Comparison of ENCODE assay signal across 24 mouse cellular contexts in the genomic region with DNA sequence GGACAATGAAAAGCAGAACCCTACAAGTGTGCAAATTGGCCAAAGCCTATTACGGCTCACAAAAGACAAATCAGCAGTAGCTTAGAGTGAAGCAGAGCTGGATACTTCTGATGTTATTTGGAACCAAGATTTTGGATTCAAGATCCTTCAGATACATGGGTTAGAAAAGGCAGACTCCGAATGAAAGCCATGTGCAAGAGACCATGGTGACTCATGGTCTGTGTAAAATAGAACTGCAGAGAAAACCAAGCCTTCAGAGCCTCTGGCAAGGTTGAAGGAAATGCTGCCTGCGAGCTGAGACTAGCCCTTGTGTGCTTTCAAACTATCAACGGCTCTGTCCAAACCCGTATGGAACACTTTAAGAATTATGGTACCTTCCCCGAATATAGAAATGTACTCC.
A peak's percentile ranks its signal among the peaks of the same experiment; 100 is the strongest.
DNase-seq lines count a peak whose midpoint lies in the region; ATAC-seq and TF ChIP-seq lines count a peak whose summit lies in the region.
"Had no signal": no experiment of that assay in that cellular context is flagged by ENCODE, and none has a peak within 500 bp of the region (broad histone marks: within the 10 kb centered on the region; RNA-seq: fewer than 3 reads in every experiment).

No protein-coding gene starts in this region.

- no peak overlapping the region for H3K4me3 ChIP-seq in embryonic facial prominence, embryonic 14.5 days (ENCODE audit: low read depth, low read length)
- no peak overlapping the region for H3K4me3 ChIP-seq in embryonic facial prominence, embryonic 10.5 days
- no peak overlapping the region for H3K4me3 ChIP-seq in limb, embryonic 14.5 days (replicated peaks; ENCODE audit: low read length)
- H3K4me3 ChIP-seq in limb, embryonic 10.5 days, result no peak overlapping the region
- H3K4me3 ChIP-seq: embryonic facial prominence, embryonic 12.5 days; embryonic facial prominence, embryonic 15.5 days; erythroblast, embryonic 14.5 days; forebrain, embryonic 12.5 days had no signal

- 63% methylated on average over 6 of the region's 6 CpGs for WGBS in embryonic facial prominence, embryonic 14.5 days
- WGBS in embryonic facial prominence, embryonic 10.5 days, result 89% methylated on average over 6 of the region's 6 CpGs
- WGBS in limb, embryonic 14.5 days, result 76% methylated on average over 6 of the region's 6 CpGs
- WGBS in limb, embryonic 10.5 days, result 92% methylated on average over 6 of the region's 6 CpGs

- no peak overlapping the region for H3K9ac ChIP-seq in embryonic facial prominence, embryonic 14.5 days (ENCODE audit: low read depth, low read length)
- H3K9ac ChIP-seq in limb, embryonic 14.5 days (ENCODE audit: low read depth, low read length, severe bottlenecking), result no peak overlapping the region
- H3K9ac ChIP-seq: embryonic facial prominence, embryonic 12.5 days; embryonic facial prominence, embryonic 15.5 days; forebrain, embryonic 12.5 days had no signal

- no peaks in the 10 kb centered on the region for H3K4me1 ChIP-seq in embryonic facial prominence, embryonic 14.5 days (ENCODE audit: control insufficient read depth, insufficient read depth, low read length)
- H3K4me1 ChIP-seq in embryonic facial prominence, embryonic 10.5 days, result peaks cover 12% of the 10 kb centered on the region
- no peaks in the 10 kb centered on the region for H3K4me1 ChIP-seq in limb, embryonic 14.5 days (ENCODE audit: control insufficient read depth, insufficient read depth, low read length)
- peaks cover 8% of the 10 kb centered on the region; the same call in 1 of the 2 replicates for H3K4me1 ChIP-seq in limb, embryonic 10.5 days
- H3K4me1 ChIP-seq: embryonic facial prominence, embryonic 12.5 days had no signal

- no peak for ATAC-seq in embryonic facial prominence, embryonic 14.5 days (ENCODE audit: low read depth)
- no peak for ATAC-seq in limb, embryonic 14.5 days (ENCODE audit: low FRiP score, low read depth)
- ATAC-seq: activated CD4-positive, CD25-positive, alpha-beta regulatory T cell, adult 4 months; forebrain, embryonic 14.5 days; forebrain, embryonic 16.5 days; Patski had no signal

- no peak for TF ChIP-seq POLR2A in limb, embryonic 14.5 days (IDR thresholded peaks at IDR 0.05; ENCODE audit: borderline replicate concordance, extremely low read depth, insufficient read depth, insufficient read length)

- no peak overlapping the region for H3K27ac ChIP-seq in embryonic facial prominence, embryonic 14.5 days (replicated peaks; ENCODE audit: low read depth, low read length)
- no peak overlapping the region for H3K27ac ChIP-seq in embryonic facial prominence, embryonic 10.5 days (replicated peaks)
- H3K27ac ChIP-seq in limb, embryonic 14.5 days (replicated peaks; ENCODE audit: low read depth, low read length), result no peak overlapping the region
- H3K27ac ChIP-seq in limb, embryonic 10.5 days, result no peak overlapping the region
- H3K27ac ChIP-seq: embryonic facial prominence, embryonic 12.5 days; embryonic facial prominence, embryonic 15.5 days had no signal

- DNase-seq in embryonic facial prominence, embryonic 14.5 days (ENCODE audit: low spot score), result peak; percentile 32
- DNase-seq in embryonic facial prominence, embryonic 10.5 days (ENCODE audit: low spot score), result no peak
- peak; percentile 12 for DNase-seq in limb, embryonic 14.5 days (ENCODE audit: low spot score)
- no peak for DNase-seq in limb, embryonic 10.5 days (ENCODE audit: low spot score)
- peak; percentile 39 for DNase-seq in urinary bladder, postnatal 14 days (ENCODE audit: low spot score)
- DNase-seq in urinary bladder, postnatal 25 days (ENCODE audit: low spot score), result no peak
- DNase-seq in heart, adult 18-20 months, result no peak
- DNase-seq: adrenal gland, adult 8-10 months; adrenal gland, postnatal 25 days; cerebellum, adult 11 months; cerebellum, adult 18-20 months; cerebellum, adult 8-10 months; cerebellum, adult 9-11 months; cerebellum, postnatal 14 days; cerebellum, postnatal 36 days; embryo, embryonic 11 days had no signal

- no peaks in the 10 kb centered on the region for H3K27me3 ChIP-seq in embryonic facial prominence, embryonic 14.5 days (replicated peaks; ENCODE audit: control insufficient read depth, insufficient read depth, low read length)
- H3K27me3 ChIP-seq in embryonic facial prominence, embryonic 10.5 days (replicated peaks; ENCODE audit: low read depth, poor library complexity, severe bottlenecking), result no peaks in the 10 kb centered on the region
- no peaks in the 10 kb centered on the region for H3K27me3 ChIP-seq in limb, embryonic 14.5 days (ENCODE audit: control insufficient read depth, insufficient read depth, low read length)
- H3K27me3 ChIP-seq in limb, embryonic 10.5 days (ENCODE audit: low read depth, poor library complexity, severe bottlenecking), result no peaks in the 10 kb centered on the region
- H3K27me3 ChIP-seq: embryonic facial prominence, embryonic 12.5 days; embryonic facial prominence, embryonic 15.5 days; forebrain, embryonic 12.5 days had no signal

- no peaks in the 10 kb centered on the region for H3K36me3 ChIP-seq in embryonic facial prominence, embryonic 14.5 days (ENCODE audit: control insufficient read depth, insufficient read depth, low read length)
- H3K36me3 ChIP-seq in embryonic facial prominence, embryonic 10.5 days (replicated peaks), result no peaks in the 10 kb centered on the region
- no peaks in the 10 kb centered on the region for H3K36me3 ChIP-seq in limb, embryonic 14.5 days (ENCODE audit: control insufficient read depth, insufficient read depth, low read length)
- no peaks in the 10 kb centered on the region for H3K36me3 ChIP-seq in limb, embryonic 10.5 days
- H3K36me3 ChIP-seq: embryonic facial prominence, embryonic 12.5 days; embryonic facial prominence, embryonic 15.5 days; forebrain, embryonic 12.5 days had no signal

- no peak overlapping the region for H3K4me2 ChIP-seq in embryonic facial prominence, embryonic 14.5 days (ENCODE audit: low read depth, low read length)
- H3K4me2 ChIP-seq in limb, embryonic 14.5 days (replicated peaks; ENCODE audit: low read depth, low read length, severe bottlenecking), result no peak overlapping the region
- H3K4me2 ChIP-seq: embryonic facial prominence, embryonic 12.5 days; embryonic facial prominence, embryonic 15.5 days; forebrain, embryonic 12.5 days had no signal

- no peaks in the 10 kb centered on the region for H3K9me3 ChIP-seq in embryonic facial prominence, embryonic 14.5 days (ENCODE audit: control insufficient read depth, low read length)
- H3K9me3 ChIP-seq in embryonic facial prominence, embryonic 10.5 days, result no peaks in the 10 kb centered on the region
- H3K9me3 ChIP-seq in limb, embryonic 14.5 days (ENCODE audit: control insufficient read depth, low read length), result no peaks in the 10 kb centered on the region
- no peaks in the 10 kb centered on the region for H3K9me3 ChIP-seq in limb, embryonic 10.5 days (replicated peaks)
- H3K9me3 ChIP-seq: embryonic facial prominence, embryonic 12.5 days; embryonic facial prominence, embryonic 15.5 days had no signal

Comparison
In these comparisons a context has a peak if more than half of its experiments do, and no peak if none do; other contexts are left out.
1. DNase-seq: peak in embryonic facial prominence, embryonic 14.5 days (single experiment), limb, embryonic 14.5 days (single experiment) and urinary bladder, postnatal 14 days (single experiment); none in embryonic facial prominence, embryonic 10.5 days (single experiment), limb, embryonic 10.5 days (single experiment), urinary bladder, postnatal 25 days (single experiment) and heart, adult 18-20 months (0 of 2).